In the genomic region with DNA sequence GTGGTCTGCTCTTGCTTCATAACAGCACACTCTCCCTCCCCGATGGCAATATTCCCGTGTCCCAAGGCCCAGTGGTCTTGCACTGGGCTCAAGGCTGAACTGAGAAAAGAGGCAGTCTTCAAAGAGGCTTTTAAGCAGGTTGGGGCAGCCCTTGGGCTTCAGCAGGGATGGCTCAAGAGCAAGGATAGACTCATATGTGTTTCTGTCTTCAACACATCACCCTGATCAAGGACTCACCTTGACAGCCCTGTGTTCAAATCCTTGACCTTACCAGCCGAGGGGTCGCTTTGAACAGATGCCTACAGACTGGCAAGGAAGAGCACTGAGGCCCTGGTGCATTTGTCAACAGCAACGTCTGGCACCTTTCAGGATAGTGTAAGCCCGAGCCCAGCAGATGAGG, we compare ENCODE assay signal across 19 mouse cellular contexts.
A peak's percentile ranks its signal among the peaks of the same experiment; 100 is the strongest.
DNase-seq lines count a peak whose midpoint lies in the region; ATAC-seq lines count a peak whose summit lies in the region.
"Had no signal": no experiment of that assay in that cellular context is flagged by ENCODE, and none has a peak within 500 bp of the region (broad histone marks: within the 10 kb centered on the region; RNA-seq: fewer than 3 reads in every experiment).

No protein-coding gene starts in this region.

- no peak overlapping the region for H3K9ac ChIP-seq in forebrain, embryonic 15.5 days (replicated peaks)
- H3K9ac ChIP-seq in hindbrain, embryonic 13.5 days, result no peak overlapping the region
- H3K9ac ChIP-seq in hindbrain, embryonic 11.5 days (ENCODE audit: low read depth, low read length), result no peak overlapping the region
- no peak overlapping the region for H3K9ac ChIP-seq in midbrain, embryonic 13.5 days (replicated peaks)
- H3K9ac ChIP-seq: forebrain, postnatal 0 days; limb, embryonic 12.5 days; liver, embryonic 15.5 days; stomach, embryonic 15.5 days had no signal

- H3K4me2 ChIP-seq in forebrain, embryonic 15.5 days (replicated peaks), result no peak overlapping the region
- H3K4me2 ChIP-seq in hindbrain, embryonic 13.5 days, result no peak overlapping the region
- no peak overlapping the region for H3K4me2 ChIP-seq in hindbrain, embryonic 11.5 days (replicated peaks; ENCODE audit: low read depth, low read length)
- no peak overlapping the region for H3K4me2 ChIP-seq in midbrain, embryonic 13.5 days (replicated peaks)
- H3K4me2 ChIP-seq: limb, embryonic 12.5 days; liver, embryonic 15.5 days; stomach, embryonic 15.5 days had no signal

- peak overlapping the region; percentile 54; the same call in 1 of the 2 replicates for H3K27ac ChIP-seq in forebrain, embryonic 15.5 days (replicated peaks)
- H3K27ac ChIP-seq in forebrain, embryonic 10.5 days, result no peak overlapping the region
- peak overlapping the region; percentile 69; the same call in 1 of the 2 replicates for H3K27ac ChIP-seq in hindbrain, embryonic 13.5 days
- no peak overlapping the region for H3K27ac ChIP-seq in hindbrain, embryonic 11.5 days (ENCODE audit: low read depth, low read length)
- peak overlapping the region; percentile 22; the same call in 1 of the 2 replicates for H3K27ac ChIP-seq in midbrain, embryonic 13.5 days
- H3K27ac ChIP-seq: embryonic facial prominence, embryonic 10.5 days; limb, embryonic 12.5 days; liver, embryonic 15.5 days; stomach, embryonic 15.5 days had no signal

- no peak for DNase-seq in forebrain, embryonic 10.5 days (ENCODE audit: extremely low spot score, low spot score)
- no peak for DNase-seq in hindbrain, embryonic 11.5 days (ENCODE audit: low spot score)
- DNase-seq in adipocyte (ENCODE audit: low spot score), result peak; percentile 71
- DNase-seq in layer of hippocampus, postnatal 14 days (ENCODE audit: low spot score in 2 of 2), result no peak
- DNase-seq: B cell, adult 2 months; cerebellum, adult 18-20 months; kidney, adult 8-10 months; kidney, postnatal 25 days; right cerebral cortex, adult 18-20 months had no signal

- H3K4me3 ChIP-seq in forebrain, embryonic 15.5 days, result no peak overlapping the region
- no peak overlapping the region for H3K4me3 ChIP-seq in forebrain, embryonic 10.5 days
- H3K4me3 ChIP-seq in hindbrain, embryonic 13.5 days, result no peak overlapping the region
- no peak overlapping the region for H3K4me3 ChIP-seq in hindbrain, embryonic 11.5 days (ENCODE audit: low read depth, low read length)
- H3K4me3 ChIP-seq in midbrain, embryonic 13.5 days (replicated peaks), result no peak overlapping the region
- H3K4me3 ChIP-seq: embryonic facial prominence, embryonic 10.5 days; limb, embryonic 12.5 days; liver, embryonic 15.5 days; stomach, embryonic 15.5 days had no signal

- H3K27me3 ChIP-seq in forebrain, embryonic 15.5 days, result no peaks in the 10 kb centered on the region
- H3K27me3 ChIP-seq in forebrain, embryonic 10.5 days (ENCODE audit: poor library complexity, severe bottlenecking), result no peaks in the 10 kb centered on the region
- H3K27me3 ChIP-seq in hindbrain, embryonic 13.5 days, result no peaks in the 10 kb centered on the region
- H3K27me3 ChIP-seq in hindbrain, embryonic 11.5 days (ENCODE audit: control insufficient read depth, insufficient read depth, low read length), result no peaks in the 10 kb centered on the region
- H3K27me3 ChIP-seq in midbrain, embryonic 13.5 days, result no peaks in the 10 kb centered on the region
- H3K27me3 ChIP-seq: limb, embryonic 12.5 days; liver, embryonic 15.5 days; stomach, embryonic 15.5 days had no signal

- no peaks in the 10 kb centered on the region for H3K9me3 ChIP-seq in forebrain, embryonic 15.5 days
- H3K9me3 ChIP-seq in forebrain, embryonic 10.5 days, result no peaks in the 10 kb centered on the region
- no peaks in the 10 kb centered on the region for H3K9me3 ChIP-seq in hindbrain, embryonic 13.5 days
- no peaks in the 10 kb centered on the region for H3K9me3 ChIP-seq in hindbrain, embryonic 11.5 days (ENCODE audit: control insufficient read depth, low read length)
- no peaks in the 10 kb centered on the region for H3K9me3 ChIP-seq in midbrain, embryonic 13.5 days
- H3K9me3 ChIP-seq: embryonic facial prominence, embryonic 10.5 days; limb, embryonic 12.5 days; liver, embryonic 15.5 days; stomach, embryonic 15.5 days had no signal

- no peak for ATAC-seq in forebrain, embryonic 15.5 days (replicated peaks)
- ATAC-seq in hindbrain, embryonic 13.5 days (ENCODE audit: low FRiP score), result no peak
- no peak for ATAC-seq in hindbrain, embryonic 11.5 days (ENCODE audit: low FRiP score)
- 0 out of 2 replicates have a peak, but pooled peaks have one; percentile 10 for ATAC-seq in midbrain, embryonic 13.5 days
- ATAC-seq: inflammation-experienced regulatory T-cells, adult 6 months; lung, postnatal 0 days had no signal

- WGBS in forebrain, embryonic 15.5 days, result 82% methylated on average over 6 of the region's 6 CpGs
- WGBS in forebrain, embryonic 10.5 days, result 85% methylated on average over 6 of the region's 6 CpGs
- WGBS in hindbrain, embryonic 13.5 days, result 81% methylated on average over 6 of the region's 6 CpGs
- WGBS in hindbrain, embryonic 11.5 days, result 83% methylated on average over 6 of the region's 6 CpGs
- WGBS in midbrain, embryonic 13.5 days, result 86% methylated on average over 6 of the region's 6 CpGs

- H3K4me1 ChIP-seq in forebrain, embryonic 15.5 days, result peaks cover 19% of the 10 kb centered on the region
- peaks cover 13% of the 10 kb centered on the region for H3K4me1 ChIP-seq in forebrain, embryonic 10.5 days
- peaks cover 58% of the 10 kb centered on the region for H3K4me1 ChIP-seq in hindbrain, embryonic 13.5 days (replicated peaks)
- no peaks in the 10 kb centered on the region for H3K4me1 ChIP-seq in hindbrain, embryonic 11.5 days (replicated peaks; ENCODE audit: control insufficient read depth, insufficient read depth, low read length)
- peaks cover 27% of the 10 kb centered on the region for H3K4me1 ChIP-seq in midbrain, embryonic 13.5 days (replicated peaks)
- H3K4me1 ChIP-seq: liver, embryonic 15.5 days had no signal

- H3K36me3 ChIP-seq in forebrain, embryonic 15.5 days, result no peaks in the 10 kb centered on the region
- H3K36me3 ChIP-seq in forebrain, embryonic 10.5 days (replicated peaks), result peaks cover 9% of the 10 kb centered on the region
- H3K36me3 ChIP-seq in hindbrain, embryonic 13.5 days, result peaks cover 8% of the 10 kb centered on the region
- no peaks in the 10 kb centered on the region for H3K36me3 ChIP-seq in hindbrain, embryonic 11.5 days (ENCODE audit: control insufficient read depth, insufficient read depth, low read length)
- H3K36me3 ChIP-seq in midbrain, embryonic 13.5 days, result peaks cover 8% of the 10 kb centered on the region
- H3K36me3 ChIP-seq: stomach, embryonic 15.5 days had no signal

Comparison
In these comparisons a context has a peak if more than half of its experiments do, and no peak if none do; other contexts are left out.
1. H3K27ac ChIP-seq: peak in forebrain, embryonic 15.5 days (single experiment), hindbrain, embryonic 13.5 days (single experiment) and midbrain, embryonic 13.5 days (single experiment); none in forebrain, embryonic 10.5 days (single experiment) and hindbrain, embryonic 11.5 days (single experiment).